Mouse (Mus musculus) liver, embryonic 14.5 days (tissue): ENCODE measurements at regions not wholly inside any gene's neighbourhood (a gene's known extent, or its start where the extent isn't known, plus 50 kb on each side); places are given as distances from the start of the nearest gene placed in this dataset.
"Not testable (repeated sequence)": the region's sequence is repeated elsewhere in the genome, so short reads cannot be mapped to it uniquely, and the experiment has no call there.

Experiments
- CTCF ChIP-seq: IDR thresholded peaks from 2 replicates; pipeline ENCODE4 v1.5.1; 2016; ENCODE audit warnings: antibody characterized with exemption, low read depth, control low read depth
- EP300 ChIP-seq: IDR thresholded peaks from 2 replicates; pipeline ENCODE4 v1.6.1; 2016; ENCODE audit warnings: antibody characterized with exemption, low read depth

DNA sequence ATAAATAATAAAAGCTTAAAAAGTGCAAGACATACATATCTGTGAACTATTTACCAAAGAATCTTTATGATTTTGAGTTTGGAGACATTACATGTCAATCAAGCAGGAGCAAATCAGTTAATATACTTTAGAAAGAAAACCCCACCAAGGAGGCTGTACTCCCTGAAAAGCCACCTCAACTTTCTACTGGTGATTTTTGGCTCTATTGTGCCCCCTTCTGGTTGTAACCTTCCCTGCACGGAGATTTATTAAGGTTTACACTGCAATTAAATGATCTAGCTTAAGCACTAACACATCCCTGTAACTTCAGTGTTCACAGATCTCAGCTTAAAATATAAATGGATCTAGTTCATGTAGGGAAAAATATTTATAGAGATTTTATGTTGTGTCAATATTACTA lies 998.4 kb downstream of the Adam6a start:
- TF ChIP-seq CTCF, EP300: not testable (repeated sequence)
